Mouse (Mus musculus): Measurements from ENCODE around the gene Npas2. TPM values are rescaled to one million over a fixed set of nuclear protein-coding genes. Genes with fewer than 3 reads are reported as not detected.

The Npas2 gene
- polyA plus RNA-seq (2015; fragmentation: Nextera tagmentation; extraction: Ambion mirVana) = 0.25 and 0.28 TPM in 2 replicates

- peak within 1 kb of the TSS; percentile 70 for H3K4me2 ChIP-seq
- no peaks in the 10 kb centered on the region for H3K36me3 ChIP-seq (replicated peaks)
- no peaks in the 10 kb centered on the region for H3K9me3 ChIP-seq (replicated peaks)
- peaks cover 60% of the 10 kb centered on the region for H3K27me3 ChIP-seq
- 2% methylated on average over 62 of the region's 66 CpGs for WGBS (ENCODE audit: insufficient replicate concordance)
- H3K4me1 ChIP-seq (replicated peaks) = peaks cover 5% of the 10 kb centered on the region; the same call in 1 of the 2 replicates
- peak within 1 kb of the TSS; percentile 21; the same call in 1 of the 2 replicates for H3K9ac ChIP-seq
- peak; percentile 41; the same call in 1 of the 2 replicates for ATAC-seq (ENCODE audit: insufficient read depth)
- H3K4me3 ChIP-seq (replicated peaks) = peak within 1 kb of the TSS; percentile 55
- no peak within 1 kb of the TSS for H3K27ac ChIP-seq (replicated peaks)
These were observed at the start of gene Npas2 for GRCm38 (mm10) chr1:39192997-39193861. Gene Npas2 (plus strand): TSS chr1:39193731.

GRCm38 (mm10) chr1:39156778-39157177 is 36.8 kb upstream of the Npas2 start:
- Histone ChIP-seq H3K9ac (no peak overlapping the region), H3K4me1 (replicated peaks) (no peaks in the 10 kb centered on the region), H3K9me3 (replicated peaks) (no peaks in the 10 kb centered on the region), H3K27me3 (no peaks in the 10 kb centered on the region), H3K27ac (replicated peaks) (no peak overlapping the region), H3K4me2 (no peak overlapping the region), H3K4me3 (replicated peaks) (no peak overlapping the region), H3K36me3 (replicated peaks) (no peaks in the 10 kb centered on the region)
- WGBS (ENCODE audit: insufficient replicate concordance) = 57% methylated on average over 4 of the region's 4 CpGs
- peak; percentile 77 for ATAC-seq (ENCODE audit: insufficient read depth)

GRCm38 (mm10) chr1:39160167-39160566 is 33.4 kb upstream of the Npas2 start:
- Histone ChIP-seq H3K27me3 (no peaks in the 10 kb centered on the region), H3K27ac (replicated peaks) (no peak overlapping the region), H3K4me3 (replicated peaks) (no peak overlapping the region), H3K4me1 (replicated peaks) (no peaks in the 10 kb centered on the region), H3K36me3 (replicated peaks) (no peaks in the 10 kb centered on the region), H3K9me3 (replicated peaks) (no peaks in the 10 kb centered on the region), H3K9ac (no peak overlapping the region), H3K4me2 (no peak overlapping the region)
- no peak for ATAC-seq (ENCODE audit: insufficient read depth)
- 43% methylated on average over 4 of the region's 4 CpGs for WGBS (ENCODE audit: insufficient replicate concordance)

GRCm38 (mm10) chr1:39163077-39163476 is 30.5 kb upstream of the Npas2 start:
- Histone ChIP-seq H3K4me3 (replicated peaks) (no peak overlapping the region), H3K4me2 (no peak overlapping the region), H3K36me3 (replicated peaks) (no peaks in the 10 kb centered on the region), H3K4me1 (replicated peaks) (no peaks in the 10 kb centered on the region), H3K27ac (replicated peaks) (no peak overlapping the region), H3K9me3 (replicated peaks) (no peaks in the 10 kb centered on the region), H3K27me3 (no peaks in the 10 kb centered on the region), H3K9ac (no peak overlapping the region)
- no peak for ATAC-seq (ENCODE audit: insufficient read depth)
- WGBS (ENCODE audit: insufficient replicate concordance) = 36% methylated on average over 1 of the region's 1 CpGs

- Histone ChIP-seq H3K36me3 (replicated peaks) (no peaks in the 10 kb centered on the region), H3K27me3 (no peaks in the 10 kb centered on the region), H3K4me1 (replicated peaks) (no peaks in the 10 kb centered on the region), H3K9me3 (replicated peaks) (0 out of 2 replicates have a peak, but pooled peaks cover 3% of the 10 kb centered on the region), H3K4me2 (no peak overlapping the region), H3K9ac (no peak overlapping the region), H3K4me3 (replicated peaks) (no peak overlapping the region), H3K27ac (replicated peaks) (no peak overlapping the region)
- ATAC-seq (ENCODE audit: insufficient read depth) = no peak
- 68% methylated on average over 5 of the region's 5 CpGs for WGBS (ENCODE audit: insufficient replicate concordance)
These were observed 16.8 kb upstream of the Npas2 start for GRCm38 (mm10) chr1:39176690-39177089.

- H3K4me1 ChIP-seq (replicated peaks) = no peaks in the 10 kb centered on the region
- H3K27me3 ChIP-seq = no peaks in the 10 kb centered on the region
- H3K9ac ChIP-seq = no peak overlapping the region
- no peak overlapping the region for H3K4me3 ChIP-seq (replicated peaks)
- 0 out of 2 replicates have a peak, but pooled peaks cover 3% of the 10 kb centered on the region for H3K9me3 ChIP-seq (replicated peaks)
- H3K27ac ChIP-seq (replicated peaks) = no peak overlapping the region
- 76% methylated on average over 14 of the region's 14 CpGs for WGBS (ENCODE audit: insufficient replicate concordance)
- no peak overlapping the region for H3K4me2 ChIP-seq
- H3K36me3 ChIP-seq (replicated peaks) = no peaks in the 10 kb centered on the region
- ATAC-seq (ENCODE audit: insufficient read depth) = no peak
These were observed 16.3 kb upstream of the Npas2 start for GRCm38 (mm10) chr1:39177211-39177610.

GRCm38 (mm10) chr1:39179806-39180205 is 13.7 kb upstream of the Npas2 start:
- H3K4me3 ChIP-seq (replicated peaks) = no peak overlapping the region
- 0 out of 2 replicates have a peak, but pooled peaks cover 3% of the 10 kb centered on the region for H3K9me3 ChIP-seq (replicated peaks)
- H3K27ac ChIP-seq (replicated peaks) = no peak overlapping the region
- 74% methylated on average over 11 of the region's 11 CpGs for WGBS (ENCODE audit: insufficient replicate concordance)
- H3K36me3 ChIP-seq (replicated peaks) = no peaks in the 10 kb centered on the region
- no peak for ATAC-seq (ENCODE audit: insufficient read depth)
- no peak overlapping the region for H3K4me2 ChIP-seq
- no peaks in the 10 kb centered on the region for H3K4me1 ChIP-seq (replicated peaks)
- no peak overlapping the region for H3K9ac ChIP-seq
- no peaks in the 10 kb centered on the region for H3K27me3 ChIP-seq

GRCm38 (mm10) chr1:39180517-39180916 is 13.0 kb upstream of the Npas2 start:
- 0 out of 2 replicates have a peak, but pooled peaks cover 3% of the 10 kb centered on the region for H3K9me3 ChIP-seq (replicated peaks)
- H3K36me3 ChIP-seq (replicated peaks) = no peaks in the 10 kb centered on the region
- no peak overlapping the region for H3K4me2 ChIP-seq
- H3K27me3 ChIP-seq = no peaks in the 10 kb centered on the region
- H3K4me3 ChIP-seq (replicated peaks) = no peak overlapping the region
- H3K4me1 ChIP-seq (replicated peaks) = no peaks in the 10 kb centered on the region
- 73% methylated on average over 1 of the region's 1 CpGs for WGBS (ENCODE audit: insufficient replicate concordance)
- no peak overlapping the region for H3K27ac ChIP-seq (replicated peaks)
- ATAC-seq (ENCODE audit: insufficient read depth) = no peak
- H3K9ac ChIP-seq = no peak overlapping the region

- Histone ChIP-seq H3K4me1 (replicated peaks) (no peaks in the 10 kb centered on the region), H3K27me3 (no peaks in the 10 kb centered on the region), H3K36me3 (replicated peaks) (no peaks in the 10 kb centered on the region), H3K9ac (no peak overlapping the region), H3K27ac (replicated peaks) (no peak overlapping the region), H3K9me3 (replicated peaks) (0 out of 2 replicates have a peak, but pooled peaks cover 3% of the 10 kb centered on the region), H3K4me3 (replicated peaks) (no peak overlapping the region), H3K4me2 (no peak overlapping the region)
- no peak for ATAC-seq (ENCODE audit: insufficient read depth)
- WGBS (ENCODE audit: insufficient replicate concordance) = 60% methylated on average over 4 of the region's 4 CpGs
These were observed 11.6 kb upstream of the Npas2 start for GRCm38 (mm10) chr1:39181901-39182300.

GRCm38 (mm10) chr1:39185833-39186232 is 7.7 kb upstream of the Npas2 start:
- Histone ChIP-seq H3K4me1 (replicated peaks) (no peaks in the 10 kb centered on the region), H3K9ac (no peak overlapping the region), H3K9me3 (replicated peaks) (0 out of 2 replicates have a peak, but pooled peaks cover 1% of the 10 kb centered on the region), H3K27ac (replicated peaks) (no peak overlapping the region), H3K4me3 (replicated peaks) (no peak overlapping the region), H3K27me3 (no peaks in the 10 kb centered on the region), H3K36me3 (replicated peaks) (no peaks in the 10 kb centered on the region), H3K4me2 (no peak overlapping the region)
- ATAC-seq (ENCODE audit: insufficient read depth) = no peak
- 56% methylated on average over 5 of the region's 5 CpGs for WGBS (ENCODE audit: insufficient replicate concordance)

GRCm38 (mm10) chr1:39186711-39187437 is 6.7 kb upstream of the Npas2 start:
- Histone ChIP-seq H3K9ac (no peak overlapping the region), H3K27me3 (peaks cover 7% of the 10 kb centered on the region), H3K4me1 (replicated peaks) (no peaks in the 10 kb centered on the region), H3K4me2 (no peak overlapping the region), H3K36me3 (replicated peaks) (no peaks in the 10 kb centered on the region), H3K27ac (replicated peaks) (no peak overlapping the region), H3K4me3 (replicated peaks) (no peak overlapping the region), H3K9me3 (replicated peaks) (no peaks in the 10 kb centered on the region)
- WGBS (ENCODE audit: insufficient replicate concordance) = 44% methylated on average over 6 of the region's 6 CpGs
- no peak for ATAC-seq (ENCODE audit: insufficient read depth)
